Mouse (Mus musculus): ENCODE measurements around the gene Amdhd1. TPM values are rescaled to one million over a fixed set of nuclear protein-coding genes. Genes with fewer than 3 reads are reported as not detected.

Amdhd1 gene
- 0.06 and 0.11 TPM in 2 replicates for polyA plus RNA-seq (2015; fragmentation: Nextera tagmentation; extraction: Ambion mirVana)

DNA sequence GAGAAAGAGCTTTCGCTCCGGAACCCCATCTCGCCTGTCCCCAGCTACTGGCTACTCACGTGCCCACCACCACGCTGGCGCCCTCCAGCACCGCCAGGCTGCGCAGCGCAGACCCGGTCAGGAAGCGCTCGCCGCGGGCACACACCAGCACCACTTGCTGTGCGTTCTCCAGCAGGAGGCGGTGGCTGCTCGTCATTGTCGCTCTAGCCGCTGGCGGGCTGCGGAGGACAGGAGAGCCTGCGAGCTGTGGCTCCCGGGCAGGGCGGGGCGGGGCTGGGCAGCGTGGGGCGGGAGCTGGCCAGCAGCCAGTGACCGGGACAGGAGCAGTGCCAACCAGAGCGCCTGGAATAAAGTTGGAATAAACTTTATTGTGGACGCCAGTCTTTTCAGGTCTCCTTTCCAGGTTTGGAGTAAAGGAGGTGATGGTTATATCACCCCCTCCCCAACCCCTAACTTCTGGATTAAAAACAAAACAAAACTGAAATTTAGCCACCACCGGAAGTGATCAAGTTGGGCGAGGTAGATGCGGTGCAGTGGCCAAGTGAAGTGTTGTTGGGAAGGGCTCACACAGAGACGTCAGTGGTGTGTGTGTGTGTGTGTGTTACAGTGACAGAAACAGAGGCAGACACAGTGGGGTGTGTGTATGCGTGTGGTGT, at the start of gene Amdhd1:
Amdhd1 (minus strand) TSS at position 259 of the 656 bp plus-strand sequence.
- H3K27ac ChIP-seq (replicated peaks) = no peak within 1 kb of the TSS
- peak within 1 kb of the TSS; percentile 28; the same call in 1 of the 2 replicates for H3K9ac ChIP-seq (replicated peaks)
- H3K4me1 ChIP-seq = peaks cover 8% of the 10 kb centered on the region
- H3K9me3 ChIP-seq (replicated peaks) = no peaks in the 10 kb centered on the region
- peak; percentile 91 for ATAC-seq (ENCODE audit: low FRiP score)
- peak within 1 kb of the TSS; percentile 84 for H3K4me2 ChIP-seq
- peaks cover 10% of the 10 kb centered on the region; the same call in 1 of the 2 replicates for H3K27me3 ChIP-seq (replicated peaks)
- no peaks in the 10 kb centered on the region for H3K36me3 ChIP-seq
- peak within 1 kb of the TSS; percentile 40 for H3K4me3 ChIP-seq (replicated peaks)
- 3% methylated on average over 35 of the region's 35 CpGs for WGBS

DNA sequence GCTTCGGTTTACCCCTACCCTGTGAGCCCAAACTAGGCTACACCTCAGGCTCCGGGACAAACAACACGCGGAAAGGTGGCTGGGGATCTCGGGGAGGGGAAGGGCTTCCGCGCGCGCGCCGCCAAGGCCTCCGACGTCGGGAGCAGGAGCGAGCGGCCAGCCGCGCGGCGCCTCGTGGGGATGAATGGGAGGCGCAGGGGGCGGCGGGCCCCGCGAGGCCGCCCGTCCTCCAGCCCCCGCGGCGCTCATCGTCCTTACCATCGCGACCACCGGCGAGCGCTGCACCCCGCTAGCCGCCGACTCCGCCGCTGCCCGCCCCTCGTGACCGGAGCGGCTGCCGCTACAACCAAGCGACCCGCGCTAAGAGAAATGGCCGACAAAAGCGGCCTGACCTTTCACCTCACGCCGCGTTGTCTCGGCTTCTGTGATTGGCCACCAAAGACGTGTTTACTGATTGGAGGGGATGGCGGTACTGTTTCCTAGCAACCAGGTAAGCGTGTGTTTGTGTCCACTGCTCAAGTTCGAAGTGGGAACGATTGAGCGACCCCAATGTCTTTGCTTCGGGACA, 49.5 kb upstream of the Amdhd1 start, which contains the start of gene Snrpf:
Snrpf (minus strand) TSS at position 426 of the 568 bp plus-strand sequence.
- Histone ChIP-seq H3K36me3 (peaks cover 13% of the 10 kb centered on the region), H3K4me1 (peaks cover 19% of the 10 kb centered on the region), H3K27ac (replicated peaks) (peak within 1 kb of the TSS; percentile 87), H3K9me3 (replicated peaks) (no peaks in the 10 kb centered on the region), H3K9ac (replicated peaks) (peak within 1 kb of the TSS; percentile 71), H3K4me2 (peak within 1 kb of the TSS; percentile 66), H3K27me3 (replicated peaks) (0 out of 2 replicates have a peak, but pooled peaks cover 5% of the 10 kb centered on the region), H3K4me3 (replicated peaks) (peak within 1 kb of the TSS; percentile 69)
- under 1% methylated on average over 50 of the region's 63 CpGs for WGBS
- ATAC-seq (ENCODE audit: low FRiP score) = peak; percentile 90

DNA sequence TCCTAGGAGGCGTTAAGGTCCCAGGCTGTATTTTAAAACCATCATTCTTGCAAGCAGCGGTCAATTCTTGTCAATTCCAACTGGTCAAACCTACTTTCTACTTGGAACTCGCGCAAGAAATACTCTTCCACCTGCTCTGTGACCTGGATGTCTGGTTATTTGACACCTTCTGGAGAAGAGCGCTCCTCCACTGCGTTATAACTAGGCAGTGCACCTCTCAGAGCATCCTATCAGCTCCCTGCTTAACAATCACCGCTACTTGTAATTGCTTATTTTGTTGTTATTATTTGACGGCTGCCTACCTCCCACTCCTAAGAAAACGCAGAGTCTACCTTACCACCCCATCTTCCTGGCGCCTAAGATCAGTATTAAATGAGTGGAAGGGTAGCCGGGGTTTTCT, 49.0 kb upstream of the Amdhd1 start:
- ATAC-seq (ENCODE audit: low FRiP score) = peak; percentile 38
- H3K27me3 ChIP-seq (replicated peaks) = 0 out of 2 replicates have a peak, but pooled peaks cover 5% of the 10 kb centered on the region
- no peaks in the 10 kb centered on the region for H3K9me3 ChIP-seq (replicated peaks)
- peaks cover 18% of the 10 kb centered on the region for H3K4me1 ChIP-seq
- peak overlapping the region; percentile 66 for H3K4me2 ChIP-seq
- peak overlapping the region; percentile 69 for H3K4me3 ChIP-seq (replicated peaks)
- H3K9ac ChIP-seq (replicated peaks) = peak overlapping the region; percentile 71
- peak overlapping the region; percentile 87 for H3K27ac ChIP-seq (replicated peaks)
- under 1% methylated on average over 11 of the region's 11 CpGs for WGBS
- peaks cover 13% of the 10 kb centered on the region for H3K36me3 ChIP-seq

DNA sequence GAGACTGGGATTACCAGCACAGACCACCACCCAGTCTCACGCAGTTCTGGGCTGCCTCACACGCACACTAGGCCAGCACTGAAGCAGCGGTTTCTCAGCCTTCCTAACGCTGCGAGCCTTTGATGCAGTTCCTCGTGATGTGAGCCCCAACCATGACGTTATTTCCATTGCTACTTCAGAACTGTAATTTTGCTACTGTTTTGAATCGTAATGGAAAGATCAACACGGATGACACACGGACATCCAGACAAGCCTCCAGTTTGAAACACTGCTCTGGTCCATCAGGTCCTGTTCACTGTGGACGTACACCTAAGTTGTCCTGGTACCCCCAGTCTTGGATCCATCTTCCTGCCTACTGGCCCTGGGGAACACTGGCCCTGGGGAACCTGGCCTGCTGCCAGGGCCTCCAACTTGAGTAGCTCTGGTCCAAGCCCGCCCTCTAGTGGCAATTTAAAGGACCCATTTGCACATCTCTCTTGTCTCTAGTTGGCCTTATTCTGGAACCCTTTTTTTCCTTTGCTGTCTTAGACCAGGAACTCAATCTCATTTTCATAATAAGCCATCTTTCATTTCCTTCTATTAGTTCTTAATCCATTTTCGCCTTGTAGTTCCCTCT, 37.5 kb upstream of the Amdhd1 start:
- H3K4me2 ChIP-seq = no peak overlapping the region
- peaks cover 13% of the 10 kb centered on the region for H3K36me3 ChIP-seq
- no peaks in the 10 kb centered on the region for H3K9me3 ChIP-seq (replicated peaks)
- H3K4me1 ChIP-seq = no peaks in the 10 kb centered on the region
- no peak for ATAC-seq (ENCODE audit: low FRiP score)
- H3K27ac ChIP-seq (replicated peaks) = no peak overlapping the region
- H3K4me3 ChIP-seq (replicated peaks) = no peak overlapping the region
- H3K9ac ChIP-seq (replicated peaks) = no peak overlapping the region
- no peaks in the 10 kb centered on the region for H3K27me3 ChIP-seq (replicated peaks)
- WGBS = 69% methylated on average over 13 of the region's 13 CpGs

DNA sequence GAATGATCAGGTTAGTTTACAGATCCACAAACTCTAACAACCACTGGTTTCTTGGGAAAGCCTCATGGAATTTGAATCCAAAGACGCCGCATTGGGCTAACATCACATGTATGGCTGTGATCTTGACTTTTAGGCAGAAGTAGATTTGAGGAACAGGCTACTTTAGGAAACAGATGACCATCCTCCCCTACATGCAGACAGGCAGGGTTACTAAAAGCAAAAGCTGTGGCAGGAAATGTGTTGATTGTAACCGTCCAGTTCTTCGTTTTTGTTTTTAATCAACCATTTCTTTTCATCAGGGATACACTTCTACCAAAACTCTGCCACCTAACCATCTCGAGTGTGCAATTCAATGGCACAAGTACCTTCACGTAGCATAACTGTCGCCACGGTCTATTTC, 36.1 kb upstream of the Amdhd1 start:
- Histone ChIP-seq H3K9ac (replicated peaks) (no peak overlapping the region), H3K27ac (replicated peaks) (no peak overlapping the region), H3K4me2 (no peak overlapping the region), H3K4me1 (no peaks in the 10 kb centered on the region), H3K36me3 (peaks cover 2% of the 10 kb centered on the region; the same call in 1 of the 2 replicates), H3K9me3 (replicated peaks) (no peaks in the 10 kb centered on the region), H3K4me3 (replicated peaks) (no peak overlapping the region), H3K27me3 (replicated peaks) (no peaks in the 10 kb centered on the region)
- WGBS = 93% methylated on average over 8 of the region's 8 CpGs
- ATAC-seq (ENCODE audit: low FRiP score) = no peak

DNA sequence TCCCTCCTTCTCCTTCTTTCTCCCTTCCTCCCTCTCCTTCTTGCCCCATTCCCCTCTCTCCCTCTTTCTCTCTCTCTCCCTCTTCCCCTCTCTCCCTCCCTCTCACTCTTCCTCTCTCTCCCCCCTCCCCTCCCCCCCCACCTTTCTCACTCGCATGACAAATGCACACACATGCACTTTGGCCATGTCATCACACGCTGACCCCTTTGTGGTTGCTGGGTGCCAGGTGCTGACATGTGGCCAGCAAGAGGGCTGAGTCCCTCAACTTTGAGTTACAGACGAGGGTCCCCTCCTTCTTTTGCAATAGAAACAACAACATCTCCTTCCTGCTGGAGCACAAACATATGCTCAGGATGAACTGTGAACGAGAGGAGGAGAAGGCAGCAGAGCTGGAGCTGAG, 35.1 kb upstream of the Amdhd1 start:
- Histone ChIP-seq H3K27ac (replicated peaks) (no peak overlapping the region), H3K4me1 (no peaks in the 10 kb centered on the region), H3K9me3 (replicated peaks) (no peaks in the 10 kb centered on the region), H3K4me3 (replicated peaks) (no peak overlapping the region), H3K36me3 (no peaks in the 10 kb centered on the region), H3K9ac (replicated peaks) (no peak overlapping the region), H3K4me2 (no peak overlapping the region), H3K27me3 (replicated peaks) (no peaks in the 10 kb centered on the region)
- WGBS = 65% methylated on average over 4 of the region's 4 CpGs
- no peak for ATAC-seq (ENCODE audit: low FRiP score)

DNA sequence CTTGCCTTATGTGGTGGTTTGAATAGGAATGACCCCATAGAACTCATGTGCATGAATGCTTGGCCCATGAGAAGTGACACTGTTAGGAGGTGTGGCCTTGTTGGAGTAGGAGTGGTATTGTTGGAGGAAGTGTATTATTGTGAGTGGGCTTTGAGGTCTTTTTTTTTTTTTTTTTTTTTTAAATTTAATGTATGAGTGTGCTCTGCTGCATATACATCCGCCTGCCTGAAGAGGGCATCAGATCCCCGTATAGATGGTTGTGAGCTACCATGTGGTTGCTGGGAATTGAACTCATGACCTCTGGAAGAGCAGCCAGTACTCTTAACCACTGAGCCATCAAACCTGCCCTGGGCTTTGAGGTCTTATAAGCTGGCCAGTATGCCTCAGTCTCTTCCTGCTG, 32.4 kb upstream of the Amdhd1 start:
- no peak for ATAC-seq (ENCODE audit: low FRiP score)
- Histone ChIP-seq H3K4me3 (replicated peaks) (no peak overlapping the region), H3K9me3 (replicated peaks) (no peaks in the 10 kb centered on the region), H3K9ac (replicated peaks) (no peak overlapping the region), H3K27me3 (replicated peaks) (no peaks in the 10 kb centered on the region), H3K36me3 (no peaks in the 10 kb centered on the region), H3K27ac (replicated peaks) (no peak overlapping the region), H3K4me1 (no peaks in the 10 kb centered on the region), H3K4me2 (no peak overlapping the region)
- 55% methylated on average over 2 of the region's 2 CpGs for WGBS

DNA sequence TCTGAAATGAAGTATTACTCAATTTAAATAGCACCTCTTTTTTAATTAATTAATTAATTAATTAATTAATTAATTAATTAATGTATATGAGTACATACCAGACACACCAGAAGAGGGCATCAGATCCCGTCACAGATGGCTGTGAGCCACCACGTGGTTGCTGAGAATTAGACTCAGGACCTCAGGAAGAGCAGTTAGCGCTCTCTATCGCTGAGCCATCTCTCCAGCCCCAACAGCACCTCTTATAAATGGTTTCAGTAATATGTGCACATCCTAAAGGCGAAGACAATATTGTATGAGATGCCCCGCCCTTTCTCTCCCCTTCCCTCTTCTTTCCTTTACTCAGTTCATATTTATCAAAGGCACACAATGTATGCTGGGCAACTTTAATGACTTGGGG, 28.8 kb upstream of the Amdhd1 start:
- ATAC-seq (ENCODE audit: low FRiP score) = no peak
- Histone ChIP-seq H3K27me3 (replicated peaks) (no peaks in the 10 kb centered on the region), H3K4me3 (replicated peaks) (no peak overlapping the region), H3K4me1 (no peaks in the 10 kb centered on the region), H3K9ac (replicated peaks) (no peak overlapping the region), H3K4me2 (no peak overlapping the region), H3K36me3 (no peaks in the 10 kb centered on the region), H3K9me3 (replicated peaks) (no peaks in the 10 kb centered on the region), H3K27ac (replicated peaks) (no peak overlapping the region)
- WGBS = 89% methylated on average over 6 of the region's 6 CpGs

DNA sequence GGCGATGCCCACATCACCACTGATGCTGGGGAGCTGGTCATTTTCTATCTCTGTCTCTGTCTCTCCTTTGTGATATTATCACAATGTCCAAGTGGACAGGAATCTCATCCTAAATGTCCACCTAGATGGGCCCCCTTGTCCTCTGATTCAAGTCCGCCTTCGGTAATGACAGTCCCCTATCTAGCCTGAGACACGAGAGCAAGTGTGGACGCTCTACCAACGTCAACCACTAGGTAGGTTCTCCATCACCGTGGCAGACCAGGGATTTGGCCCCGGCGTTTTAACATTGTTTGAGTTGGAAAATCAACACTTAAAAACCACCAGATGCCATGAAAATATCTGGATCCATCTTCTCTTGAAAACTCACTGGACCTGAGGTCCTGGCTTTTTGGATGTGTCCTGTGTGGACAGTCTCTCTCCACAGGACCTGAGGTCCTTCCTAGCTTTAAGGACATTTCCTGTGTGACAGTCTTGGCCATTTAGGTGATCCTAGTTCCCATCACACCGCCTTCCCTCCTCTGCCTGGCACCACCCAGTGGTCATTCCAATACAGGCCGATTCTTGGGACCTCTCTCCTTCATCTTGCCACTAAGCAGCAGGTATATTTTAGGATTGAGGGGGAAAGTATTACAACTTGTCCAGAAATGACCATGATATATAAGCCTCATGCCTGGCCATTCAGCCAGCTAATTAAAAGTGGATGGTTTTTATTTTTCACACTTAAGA, 28.2 kb upstream of the Amdhd1 start:
- ATAC-seq (ENCODE audit: low FRiP score) = no peak
- no peak overlapping the region for H3K4me3 ChIP-seq (replicated peaks)
- H3K27me3 ChIP-seq (replicated peaks) = no peaks in the 10 kb centered on the region
- no peaks in the 10 kb centered on the region for H3K9me3 ChIP-seq (replicated peaks)
- H3K9ac ChIP-seq (replicated peaks) = no peak overlapping the region
- H3K27ac ChIP-seq (replicated peaks) = no peak overlapping the region
- no peaks in the 10 kb centered on the region for H3K4me1 ChIP-seq
- WGBS = 92% methylated on average over 11 of the region's 11 CpGs
- no peaks in the 10 kb centered on the region for H3K36me3 ChIP-seq
- no peak overlapping the region for H3K4me2 ChIP-seq

DNA sequence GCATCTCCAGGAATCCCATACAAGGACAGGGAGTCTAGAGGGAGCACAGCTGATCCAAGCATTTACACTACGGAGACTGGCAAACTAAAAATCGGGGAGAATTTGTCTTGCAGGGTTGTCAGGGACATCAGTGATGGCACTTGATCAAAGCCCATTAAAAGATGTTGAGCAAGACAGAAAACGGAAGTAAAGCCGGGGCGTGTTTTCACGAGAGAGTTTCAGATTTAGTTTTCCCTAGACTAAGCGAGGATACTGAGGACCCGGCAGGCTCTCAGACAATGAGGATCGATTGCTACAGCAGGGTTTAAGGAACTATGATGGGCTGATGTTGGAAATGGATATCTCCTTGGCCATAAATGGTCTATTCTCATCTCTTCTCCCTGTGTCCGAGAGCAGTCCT, 27.2 kb upstream of the Amdhd1 start:
- WGBS = 89% methylated on average over 10 of the region's 10 CpGs
- no peaks in the 10 kb centered on the region for H3K9me3 ChIP-seq (replicated peaks)

DNA sequence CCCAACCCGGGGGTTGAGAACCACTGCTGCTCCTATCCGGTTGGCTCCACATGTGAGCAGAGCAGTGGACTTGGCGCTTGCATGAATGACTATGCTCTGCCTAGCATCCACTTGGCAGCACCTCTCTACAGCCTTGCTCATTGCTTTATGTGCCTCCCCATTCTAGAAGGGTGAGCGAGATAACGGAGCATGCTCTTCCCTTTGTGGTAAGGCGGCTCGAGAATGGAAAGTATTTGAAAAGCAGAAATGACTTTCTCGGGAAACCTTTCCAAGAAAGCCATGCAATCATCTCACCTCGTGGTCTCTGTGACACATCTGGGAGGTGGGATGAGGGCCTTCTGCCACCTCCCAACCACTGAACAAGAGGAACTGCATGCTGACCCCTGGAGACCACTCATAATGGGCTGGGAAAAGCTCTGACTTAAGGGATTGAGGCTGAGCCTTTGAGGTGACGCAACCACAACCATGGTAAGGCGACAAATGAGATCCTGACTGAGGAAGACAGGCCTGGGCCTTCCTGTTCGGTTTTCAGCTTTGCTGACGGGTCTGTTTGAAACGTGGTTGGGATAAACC, 24.8 kb upstream of the Amdhd1 start:
- 90% methylated on average over 14 of the region's 14 CpGs for WGBS
- Histone ChIP-seq H3K4me1 (no peaks in the 10 kb centered on the region), H3K4me3 (replicated peaks) (no peak overlapping the region), H3K4me2 (no peak overlapping the region), H3K36me3 (no peaks in the 10 kb centered on the region), H3K9ac (replicated peaks) (no peak overlapping the region), H3K27me3 (replicated peaks) (no peaks in the 10 kb centered on the region), H3K27ac (replicated peaks) (no peak overlapping the region), H3K9me3 (replicated peaks) (no peaks in the 10 kb centered on the region)
- ATAC-seq (ENCODE audit: low FRiP score) = no peak

More for the DNA sequence above, 27.2 kb upstream of the Amdhd1 start:
- Histone ChIP-seq H3K4me2 (no peak overlapping the region), H3K9ac (replicated peaks) (no peak overlapping the region), H3K27ac (replicated peaks) (no peak overlapping the region), H3K27me3 (replicated peaks) (no peaks in the 10 kb centered on the region), H3K4me1 (no peaks in the 10 kb centered on the region), H3K36me3 (no peaks in the 10 kb centered on the region), H3K4me3 (replicated peaks) (no peak overlapping the region)
- ATAC-seq (ENCODE audit: low FRiP score) = no peak
